Mouse (Mus musculus): Measurements from ENCODE around the gene Gm20388. TPM values are rescaled to one million over a fixed set of nuclear protein-coding genes. Genes with fewer than 3 reads are reported as not detected.
A peak's percentile ranks its signal among the peaks of the same experiment; 100 is the strongest.

Gm20388 gene
- polyA plus RNA-seq, 1 experiment: 28.1 TPM

DNA sequence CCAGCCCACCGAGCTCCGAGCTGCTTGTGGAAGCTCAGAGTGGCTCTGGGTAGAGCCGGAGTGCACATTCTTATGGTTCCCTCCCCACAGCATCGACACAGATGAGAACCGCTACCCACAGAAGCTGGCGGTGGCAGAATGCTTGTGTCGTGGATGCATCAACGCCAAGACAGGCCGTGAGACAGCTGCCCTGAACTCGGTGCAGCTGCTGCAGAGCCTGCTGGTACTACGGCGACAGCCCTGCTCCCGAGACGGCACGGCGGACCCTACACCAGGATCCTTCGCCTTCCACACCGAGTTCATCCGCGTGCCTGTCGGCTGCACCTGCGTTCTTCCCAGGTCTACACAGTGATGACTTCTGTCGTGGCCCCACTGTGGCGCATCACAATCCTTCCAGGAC lies 2512.6 kb downstream of the Gm20388 start:
- TF ChIP-seq POLR2A (IDR thresholded peaks at IDR 0.05; ENCODE audit: insufficient read depth, low read length): no peak
- no peak for TF ChIP-seq CTCF (IDR thresholded peaks at IDR 0.05; ENCODE audit: low read depth, low read length)
- no peaks in the 10 kb centered on the region for H3K36me3 ChIP-seq (ENCODE audit: control insufficient read depth, insufficient read depth, low read length, poor library complexity, severe bottlenecking)
- H3K4me1 ChIP-seq (ENCODE audit: control insufficient read depth, insufficient read depth, low read length): peaks cover 3% of the 10 kb centered on the region
- peak overlapping the region; percentile 14 for H3K4me3 ChIP-seq (ENCODE audit: low read depth, low read length)
- H3K9ac ChIP-seq (ENCODE audit: low read depth, poor library complexity, severe bottlenecking): no peak overlapping the region
- H3K27ac ChIP-seq (ENCODE audit: insufficient read depth, low read length): no peak overlapping the region
- H3K9me3 ChIP-seq (replicated peaks; ENCODE audit: control insufficient read depth, insufficient read depth, low read length, poor library complexity, severe bottlenecking): no peaks in the 10 kb centered on the region
- no peaks in the 10 kb centered on the region for H3K27me3 ChIP-seq (ENCODE audit: control insufficient read depth, insufficient read depth, low read length, poor library complexity, severe bottlenecking)

DNA sequence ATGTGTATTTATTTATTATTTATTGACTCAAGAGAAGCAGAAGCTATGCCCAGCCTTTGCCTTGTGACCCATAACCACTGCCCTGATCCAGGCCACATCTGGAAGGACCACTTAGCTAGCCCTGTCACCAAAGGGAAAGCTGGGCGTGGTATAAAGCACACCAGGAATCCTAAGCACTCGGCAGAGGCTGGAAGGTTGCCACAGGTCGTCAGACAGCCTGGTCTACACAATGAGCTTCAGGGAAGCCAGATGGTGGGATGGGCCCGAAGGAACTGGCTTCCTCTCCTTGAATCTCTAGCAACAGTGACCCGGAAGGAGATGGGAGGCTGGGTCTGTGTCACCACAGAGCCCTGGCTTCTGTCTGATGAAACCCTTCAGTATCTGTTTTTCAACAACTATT lies 2513.0 kb downstream of the Gm20388 start:
- H3K36me3 ChIP-seq (ENCODE audit: control insufficient read depth, insufficient read depth, low read length, poor library complexity, severe bottlenecking): no peaks in the 10 kb centered on the region
- H3K9ac ChIP-seq (ENCODE audit: low read depth, poor library complexity, severe bottlenecking): no peak overlapping the region; the same call in 1 of the 2 replicates
- TF ChIP-seq POLR2A (IDR thresholded peaks at IDR 0.05; ENCODE audit: insufficient read depth, low read length) (no peak), EP300 (IDR thresholded peaks at IDR 0.05; ENCODE audit: insufficient read depth, low read depth, low read length) (peak; percentile 20; the same call in 1 of the 2 replicates), CTCF (IDR thresholded peaks at IDR 0.05; ENCODE audit: low read depth, low read length) (no peak)
- no peak overlapping the region for H3K27ac ChIP-seq (ENCODE audit: insufficient read depth, low read length)
- no peaks in the 10 kb centered on the region for H3K9me3 ChIP-seq (replicated peaks; ENCODE audit: control insufficient read depth, insufficient read depth, low read length, poor library complexity, severe bottlenecking)
- H3K4me3 ChIP-seq (ENCODE audit: low read depth, low read length): no peak overlapping the region; the same call in 1 of the 2 replicates
- peaks cover 3% of the 10 kb centered on the region for H3K4me1 ChIP-seq (ENCODE audit: control insufficient read depth, insufficient read depth, low read length)
- H3K27me3 ChIP-seq (ENCODE audit: control insufficient read depth, insufficient read depth, low read length, poor library complexity, severe bottlenecking): no peaks in the 10 kb centered on the region

DNA sequence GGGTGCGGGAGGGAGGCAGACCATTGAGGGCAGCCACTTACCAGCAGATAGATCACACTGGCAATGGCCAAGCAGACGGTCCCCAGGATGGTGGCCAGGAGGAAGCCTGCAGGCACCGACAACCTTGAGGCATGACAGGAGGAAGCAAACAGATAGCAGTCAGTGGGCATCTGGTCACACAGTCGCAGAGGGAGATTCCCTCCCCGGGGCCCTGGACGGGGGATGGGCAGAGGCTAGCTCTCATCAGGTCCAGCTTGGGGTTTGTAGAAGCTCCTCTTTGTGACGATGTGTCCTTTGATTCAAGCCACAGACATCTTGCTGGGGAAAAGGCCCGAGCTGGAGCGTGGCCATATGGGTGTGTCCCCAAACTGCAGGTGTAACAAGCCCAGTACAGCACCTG lies 2515.5 kb downstream of the Gm20388 start:
- no peaks in the 10 kb centered on the region for H3K27me3 ChIP-seq (ENCODE audit: control insufficient read depth, insufficient read depth, low read length, poor library complexity, severe bottlenecking)
- H3K36me3 ChIP-seq (ENCODE audit: control insufficient read depth, insufficient read depth, low read length, poor library complexity, severe bottlenecking): no peaks in the 10 kb centered on the region
- H3K4me1 ChIP-seq (ENCODE audit: control insufficient read depth, insufficient read depth, low read length): peaks cover 3% of the 10 kb centered on the region
- H3K27ac ChIP-seq (ENCODE audit: insufficient read depth, low read length): no peak overlapping the region
- no peak for TF ChIP-seq CTCF (IDR thresholded peaks at IDR 0.05; ENCODE audit: low read depth, low read length)
- no peak overlapping the region for H3K9ac ChIP-seq (ENCODE audit: low read depth, poor library complexity, severe bottlenecking)
- no peak overlapping the region for H3K4me3 ChIP-seq (ENCODE audit: low read depth, low read length)
- H3K9me3 ChIP-seq (replicated peaks; ENCODE audit: control insufficient read depth, insufficient read depth, low read length, poor library complexity, severe bottlenecking): no peaks in the 10 kb centered on the region

DNA sequence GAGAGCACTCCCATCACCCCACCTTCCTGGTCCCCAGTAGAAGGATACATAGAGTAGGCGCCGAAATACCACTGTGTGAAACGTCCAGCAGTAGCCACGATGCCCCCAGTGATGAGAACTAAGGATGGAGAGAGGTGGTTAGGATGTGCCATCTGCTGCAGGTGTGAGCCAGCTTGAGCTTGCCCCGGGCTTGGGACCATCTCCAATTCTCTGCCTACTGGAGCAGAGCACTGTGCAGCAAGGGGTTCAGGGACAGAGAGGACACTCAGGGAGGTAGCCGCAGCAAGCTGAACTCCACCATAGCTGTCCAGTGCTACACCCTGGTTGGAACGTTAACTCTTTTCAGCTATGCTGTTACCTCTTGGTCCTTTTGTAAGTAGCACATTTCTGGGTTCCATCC lies 2517.0 kb downstream of the Gm20388 start:
- Histone ChIP-seq H3K9ac (ENCODE audit: low read depth, poor library complexity, severe bottlenecking) (no peak overlapping the region), H3K4me1 (ENCODE audit: control insufficient read depth, insufficient read depth, low read length) (peaks cover 3% of the 10 kb centered on the region), H3K9me3 (replicated peaks; ENCODE audit: control insufficient read depth, insufficient read depth, low read length, poor library complexity, severe bottlenecking) (no peaks in the 10 kb centered on the region), H3K4me3 (ENCODE audit: low read depth, low read length) (no peak overlapping the region), H3K27ac (ENCODE audit: insufficient read depth, low read length) (no peak overlapping the region), H3K36me3 (ENCODE audit: control insufficient read depth, insufficient read depth, low read length, poor library complexity, severe bottlenecking) (no peaks in the 10 kb centered on the region), H3K27me3 (ENCODE audit: control insufficient read depth, insufficient read depth, low read length, poor library complexity, severe bottlenecking) (no peaks in the 10 kb centered on the region)
- no peak for TF ChIP-seq EP300 (IDR thresholded peaks at IDR 0.05; ENCODE audit: insufficient read depth, low read depth, low read length)
- no peak for TF ChIP-seq CTCF (IDR thresholded peaks at IDR 0.05; ENCODE audit: low read depth, low read length)
- TF ChIP-seq POLR2A (IDR thresholded peaks at IDR 0.05; ENCODE audit: insufficient read depth, low read length): no peak

DNA sequence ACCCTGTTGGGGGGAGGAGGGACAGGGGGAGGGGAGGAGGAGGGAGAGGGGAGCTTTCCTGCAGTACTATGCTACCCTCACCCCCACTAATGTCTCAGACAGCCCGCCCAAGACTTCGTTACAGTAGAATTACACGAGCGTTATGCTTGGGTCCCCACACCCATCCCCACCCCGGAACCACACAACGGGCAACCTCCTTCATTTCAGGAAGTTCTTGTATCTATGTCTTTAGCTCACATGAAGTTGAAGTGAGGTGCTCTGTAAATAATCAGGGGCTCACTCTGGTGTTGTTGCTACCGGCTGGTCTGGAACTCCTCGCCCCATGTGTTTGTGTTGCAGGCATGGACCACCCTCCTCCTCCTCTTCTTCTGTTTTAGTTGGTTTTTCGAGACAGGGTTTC lies 2517.5 kb downstream of the Gm20388 start:
- no peaks in the 10 kb centered on the region for H3K9me3 ChIP-seq (replicated peaks; ENCODE audit: control insufficient read depth, insufficient read depth, low read length, poor library complexity, severe bottlenecking)
- no peak overlapping the region for H3K9ac ChIP-seq (ENCODE audit: low read depth, poor library complexity, severe bottlenecking)
- H3K27me3 ChIP-seq (ENCODE audit: control insufficient read depth, insufficient read depth, low read length, poor library complexity, severe bottlenecking): no peaks in the 10 kb centered on the region
- no peaks in the 10 kb centered on the region for H3K36me3 ChIP-seq (ENCODE audit: control insufficient read depth, insufficient read depth, low read length, poor library complexity, severe bottlenecking)
- H3K4me1 ChIP-seq (ENCODE audit: control insufficient read depth, insufficient read depth, low read length): peaks cover 3% of the 10 kb centered on the region
- TF ChIP-seq CTCF (IDR thresholded peaks at IDR 0.05; ENCODE audit: low read depth, low read length) (no peak), EP300 (IDR thresholded peaks at IDR 0.05; ENCODE audit: insufficient read depth, low read depth, low read length) (no peak), POLR2A (IDR thresholded peaks at IDR 0.05; ENCODE audit: insufficient read depth, low read length) (no peak)
- H3K27ac ChIP-seq (ENCODE audit: insufficient read depth, low read length): no peak overlapping the region
- no peak overlapping the region for H3K4me3 ChIP-seq (ENCODE audit: low read depth, low read length)

DNA sequence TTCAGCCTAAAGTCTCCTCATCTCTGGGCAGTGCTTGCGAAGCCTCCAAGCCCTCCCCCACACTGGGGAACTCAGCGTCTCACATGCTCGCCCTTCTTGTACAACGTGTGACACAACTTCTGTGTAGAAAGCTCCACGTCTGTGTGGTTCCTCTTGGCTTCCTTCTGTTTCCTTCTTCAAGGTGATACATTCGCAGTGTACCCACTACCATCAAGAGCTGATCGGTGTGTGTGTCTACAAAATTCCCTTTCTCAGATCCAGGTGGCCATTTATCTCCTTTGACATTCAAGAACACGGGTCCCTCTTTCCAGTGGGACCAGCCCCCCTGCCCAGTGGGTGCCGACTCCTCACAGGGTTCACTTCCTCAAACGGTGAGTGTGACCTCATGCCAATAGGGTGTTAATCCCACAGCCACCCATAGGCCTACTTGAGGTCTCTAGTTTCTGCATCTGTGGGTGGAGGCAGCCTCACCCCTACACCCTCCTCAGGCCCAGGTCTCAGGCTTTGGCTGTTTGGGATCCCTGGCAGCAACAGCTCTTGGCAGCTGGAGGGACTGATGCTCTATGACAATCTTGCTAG lies 2519.5 kb downstream of the Gm20388 start:
- Histone ChIP-seq H3K9me3 (replicated peaks; ENCODE audit: control insufficient read depth, insufficient read depth, low read length, poor library complexity, severe bottlenecking) (no peaks in the 10 kb centered on the region), H3K27me3 (ENCODE audit: control insufficient read depth, insufficient read depth, low read length, poor library complexity, severe bottlenecking) (no peaks in the 10 kb centered on the region), H3K9ac (ENCODE audit: low read depth, poor library complexity, severe bottlenecking) (no peak overlapping the region), H3K36me3 (ENCODE audit: control insufficient read depth, insufficient read depth, low read length, poor library complexity, severe bottlenecking) (peaks cover 4% of the 10 kb centered on the region), H3K4me3 (ENCODE audit: low read depth, low read length) (no peak overlapping the region), H3K4me1 (ENCODE audit: control insufficient read depth, insufficient read depth, low read length) (no peaks in the 10 kb centered on the region), H3K27ac (ENCODE audit: insufficient read depth, low read length) (no peak overlapping the region)
- TF ChIP-seq EP300 (IDR thresholded peaks at IDR 0.05; ENCODE audit: insufficient read depth, low read depth, low read length) (no peak), POLR2A (IDR thresholded peaks at IDR 0.05; ENCODE audit: insufficient read depth, low read length) (no peak), CTCF (IDR thresholded peaks at IDR 0.05; ENCODE audit: low read depth, low read length) (no peak)

All from ES-Bruce4 (cell line).